Mouse (Mus musculus): ENCODE measurements around the gene S100a2.

The S100a2 gene

GRCm38 (mm10) chr3:90596810-90597209, 6.8 kb downstream of the S100a2 start:
- DNase-seq (ENCODE audit: low spot score), result no peak

GRCm38 (mm10) chr3:90597736-90598135, 7.7 kb downstream of the S100a2 start:
- DNase-seq (ENCODE audit: low spot score), result no peak

- DNase-seq (ENCODE audit: low spot score), result no peak
These were observed 8.2 kb downstream of the S100a2 start for GRCm38 (mm10) chr3:90598212-90598611.

DNA sequence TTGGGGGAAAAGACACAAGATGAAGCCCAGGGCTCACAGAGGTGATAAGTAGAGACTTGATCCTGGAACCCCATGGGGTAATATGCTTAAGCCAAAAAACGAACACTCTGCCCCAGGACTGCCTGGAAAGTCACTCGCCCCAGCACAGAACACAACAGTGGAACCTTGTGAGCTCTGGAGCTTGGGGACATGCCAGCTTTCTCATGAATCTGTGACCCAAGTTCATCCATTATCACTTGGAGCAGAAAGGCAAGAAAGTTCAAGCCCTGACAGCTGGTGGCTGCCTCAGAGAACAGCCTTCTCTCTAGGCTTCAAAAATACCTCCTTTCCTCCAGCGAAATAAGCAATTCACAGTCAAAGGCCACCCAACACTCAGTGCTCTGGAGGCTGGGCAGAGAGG, 9.4 kb downstream of the S100a2 start:
- no peak for DNase-seq (ENCODE audit: low spot score)

DNA sequence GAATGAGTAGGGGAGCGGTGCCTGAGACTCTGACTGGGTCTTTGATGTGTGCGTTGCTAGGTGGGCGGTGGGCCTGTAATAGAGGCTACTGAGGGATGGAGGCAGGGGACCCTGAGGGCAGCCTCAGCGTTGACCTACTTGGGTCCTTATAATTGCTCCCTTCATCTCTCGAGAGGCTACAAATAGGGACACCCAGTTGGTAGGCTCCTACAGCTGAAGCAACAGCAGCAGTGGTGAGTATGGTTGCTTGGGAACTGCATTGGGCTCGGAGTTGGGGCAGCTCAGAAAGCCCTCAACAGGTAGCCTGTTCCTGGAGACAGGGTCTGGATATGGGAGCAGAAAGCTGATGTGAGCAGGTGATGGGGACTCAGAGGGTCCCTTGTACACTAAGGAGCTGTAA, 10.0 kb downstream of the S100a2 start:
- no peak for DNase-seq (ENCODE audit: low spot score)

- no peak for DNase-seq (ENCODE audit: low spot score)
These were observed 10.6 kb downstream of the S100a2 start for GRCm38 (mm10) chr3:90600458-90601195.

DNA sequence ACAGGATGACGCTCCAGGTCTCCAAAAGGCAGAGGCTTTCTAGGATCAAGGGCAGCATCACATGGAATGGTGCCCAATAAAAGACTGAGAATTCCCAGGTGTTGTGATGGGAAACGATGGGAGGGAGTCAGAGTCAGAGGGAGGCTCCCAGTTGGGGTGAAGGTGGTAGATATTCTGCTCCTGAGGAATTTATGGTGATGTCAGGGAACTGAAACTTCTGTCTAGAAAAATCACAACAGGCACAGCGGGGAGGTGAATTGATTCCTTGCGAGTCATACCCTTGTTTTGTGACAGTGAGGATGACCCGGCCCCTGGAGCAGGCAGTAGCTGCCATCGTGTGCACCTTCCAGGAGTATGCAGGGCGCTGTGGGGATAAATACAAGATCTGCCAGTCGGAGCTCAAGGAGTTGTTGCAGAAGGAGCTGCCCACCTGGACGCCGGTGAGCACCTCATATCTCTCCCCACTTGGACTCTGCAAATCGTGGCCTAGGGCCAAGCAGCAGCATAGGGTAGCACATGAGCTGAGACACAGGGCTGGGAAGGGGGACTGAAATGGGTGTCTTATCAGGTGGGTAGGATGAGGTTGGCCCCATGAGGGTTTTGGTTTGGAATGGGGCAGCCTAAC, 11.6 kb downstream of the S100a2 start, which contains the start of gene Gm42674:
Gene Gm42674 (plus strand): TSS at position 419 of the 625 bp plus-strand sequence.
- DNase-seq (ENCODE audit: low spot score), result no peak

- DNase-seq (ENCODE audit: low spot score), result no peak
These were observed 13.6 kb downstream of the S100a2 start, which contains the start of gene S100a4 for GRCm38 (mm10) chr3:90603623-90604022. Gene S100a4 (plus strand): TSS chr3:90603771.

GRCm38 (mm10) chr3:90604416-90604815, 14.4 kb downstream of the S100a2 start:
- DNase-seq (ENCODE audit: low spot score), result no peak

DNA sequence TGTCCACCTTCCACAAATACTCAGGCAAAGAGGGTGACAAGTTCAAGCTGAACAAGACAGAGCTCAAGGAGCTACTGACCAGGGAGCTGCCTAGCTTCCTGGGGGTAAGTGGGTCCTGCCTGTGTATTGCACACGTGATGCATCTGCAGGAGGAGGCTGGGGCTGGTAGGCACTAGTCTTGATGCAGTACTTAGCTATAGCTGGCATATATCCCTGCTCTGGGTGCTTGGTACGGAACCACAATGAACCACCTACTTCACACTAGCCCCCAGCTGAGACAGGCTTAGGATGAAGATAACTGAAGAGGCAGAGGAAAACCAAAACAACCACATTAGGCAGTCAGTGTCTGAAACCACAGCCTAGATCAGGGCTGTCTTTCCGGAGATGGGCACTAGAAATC, 15.0 kb downstream of the S100a2 start:
- DNase-seq (ENCODE audit: low spot score), result no peak

- no peak for DNase-seq (ENCODE audit: low spot score)
These were observed 15.7 kb downstream of the S100a2 start for GRCm38 (mm10) chr3:90605736-90606135.

DNA sequence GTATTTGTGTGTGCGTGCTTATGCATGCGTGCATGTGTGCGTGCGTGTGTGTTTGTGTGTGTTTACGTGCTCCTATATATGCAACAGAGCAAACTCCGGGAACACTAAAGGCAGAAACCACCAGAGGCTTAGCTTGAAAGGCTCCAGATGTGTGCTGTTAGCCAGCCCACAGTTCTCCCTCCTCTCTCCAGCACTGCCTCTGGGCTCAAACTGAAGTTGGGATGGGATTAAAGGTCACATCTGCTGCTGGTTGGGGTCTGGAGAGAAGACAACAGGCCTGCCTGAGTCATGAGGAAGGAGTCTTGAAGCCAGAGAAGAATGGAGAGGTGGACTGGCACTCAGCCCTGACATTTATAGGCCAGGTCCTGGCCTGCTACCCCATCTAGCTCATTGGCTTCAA, 16.1 kb downstream of the S100a2 start:
- DNase-seq (ENCODE audit: low spot score), result peak; percentile 75

GRCm38 (mm10) chr3:90607361-90607760, 17.3 kb downstream of the S100a2 start:
- DNase-seq (ENCODE audit: low spot score), result no peak

DNA sequence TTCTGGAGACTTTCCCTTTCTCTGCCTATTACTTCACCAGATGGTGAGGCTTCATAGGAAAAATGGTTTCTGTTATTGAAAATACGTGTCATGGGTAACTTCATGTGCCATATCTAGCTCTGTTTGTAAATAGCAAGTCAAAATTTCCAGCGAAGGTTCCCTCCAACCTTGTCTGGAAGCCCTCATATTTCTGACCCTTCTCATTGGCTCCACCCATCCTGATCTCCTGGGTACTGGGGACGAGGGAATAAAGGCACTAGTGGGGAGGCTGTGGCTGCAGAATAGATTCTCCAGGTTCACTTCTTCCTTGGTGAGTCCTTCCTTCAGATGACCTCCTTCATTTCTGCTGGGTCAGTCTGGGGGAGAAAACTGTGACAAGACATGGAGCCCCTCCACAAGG, 18.2 kb downstream of the S100a2 start, which contains the start of gene S100a5:
Gene S100a5 (plus strand): TSS at position 301 of the 400 bp plus-strand sequence.
- no peak for DNase-seq (ENCODE audit: low spot score)

DNA sequence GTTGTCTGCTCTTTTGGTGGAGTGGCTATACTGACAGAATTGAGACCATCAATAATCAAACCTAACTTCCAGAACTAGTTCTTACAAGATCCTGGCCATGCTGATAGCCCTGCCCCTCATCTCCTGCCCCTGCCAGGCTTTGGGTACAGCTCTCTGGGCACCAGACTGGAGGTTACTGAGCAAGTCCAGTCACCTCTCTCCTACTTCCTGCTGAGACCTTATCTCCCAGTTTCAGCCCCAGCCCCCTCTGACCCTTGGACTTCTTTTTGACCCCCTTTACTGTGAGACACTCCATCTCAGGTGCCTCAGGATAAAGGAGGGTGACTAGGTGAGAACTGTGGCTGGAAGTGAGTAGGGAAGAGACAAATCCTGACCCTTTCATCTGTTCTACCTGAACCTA, 19.1 kb downstream of the S100a2 start:
- DNase-seq (ENCODE audit: low spot score), result no peak

- DNase-seq (ENCODE audit: low spot score), result no peak
These were observed 21.4 kb downstream of the S100a2 start for GRCm38 (mm10) chr3:90611494-90611893.

DNA sequence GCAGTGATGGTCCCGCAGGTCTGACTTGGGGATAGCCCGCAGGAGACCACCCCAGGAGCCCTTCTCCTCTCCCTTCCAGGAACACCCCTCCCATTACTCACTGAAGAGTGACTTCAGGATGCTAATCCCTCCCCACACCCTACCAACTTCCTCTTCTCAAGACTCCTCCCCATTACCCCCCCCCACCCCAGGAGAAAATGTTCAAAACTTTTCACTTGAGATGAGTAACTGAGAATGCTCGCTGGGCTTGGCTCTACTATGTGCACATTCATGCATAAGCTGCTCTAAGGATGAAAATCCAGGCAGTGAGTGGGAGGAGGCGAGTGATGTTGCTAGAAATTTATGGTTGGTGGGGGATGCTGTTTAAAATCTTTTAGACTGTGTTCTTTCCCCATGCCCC, 22.0 kb downstream of the S100a2 start:
- DNase-seq (ENCODE audit: low spot score), result no peak

GRCm38 (mm10) chr3:90612728-90613291, 22.8 kb downstream of the S100a2 start, which contains the start of gene S100a6:
Gene S100a6 (plus strand): TSS chr3:90612882.
- peak; percentile 91 for DNase-seq (ENCODE audit: low spot score)

DNA sequence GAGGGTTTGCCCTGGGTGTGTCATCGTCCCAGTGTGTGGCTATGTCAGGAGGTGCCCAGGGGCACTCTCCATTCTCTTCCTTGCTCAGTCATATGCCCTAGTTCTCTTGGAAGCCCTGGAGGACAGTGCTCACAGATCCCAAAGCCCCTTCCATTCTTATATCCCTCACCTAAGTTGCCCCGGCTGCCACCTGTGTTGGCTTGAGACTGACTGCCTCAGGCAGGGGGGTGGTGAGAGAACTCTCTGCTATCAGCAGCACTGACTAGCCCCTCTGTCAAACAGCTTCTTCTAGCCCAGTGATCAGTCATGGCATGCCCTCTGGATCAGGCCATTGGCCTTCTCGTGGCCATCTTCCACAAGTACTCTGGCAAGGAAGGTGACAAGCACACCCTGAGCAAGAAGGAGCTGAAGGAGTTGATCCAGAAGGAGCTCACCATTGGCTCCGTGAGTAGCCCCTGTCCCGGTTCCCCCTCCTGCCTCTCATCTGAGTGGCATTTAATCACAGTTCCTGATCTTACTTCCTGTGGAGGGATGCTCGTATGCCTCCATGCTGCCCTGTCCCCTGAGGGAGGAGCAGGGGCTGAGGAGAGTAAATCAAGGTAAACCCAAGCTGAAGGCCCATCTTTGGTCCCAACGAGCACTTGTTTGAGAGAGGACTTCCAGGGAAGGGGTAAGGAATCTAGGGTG, 23.6 kb downstream of the S100a2 start:
- DNase-seq (ENCODE audit: low spot score), result no peak

DNA sequence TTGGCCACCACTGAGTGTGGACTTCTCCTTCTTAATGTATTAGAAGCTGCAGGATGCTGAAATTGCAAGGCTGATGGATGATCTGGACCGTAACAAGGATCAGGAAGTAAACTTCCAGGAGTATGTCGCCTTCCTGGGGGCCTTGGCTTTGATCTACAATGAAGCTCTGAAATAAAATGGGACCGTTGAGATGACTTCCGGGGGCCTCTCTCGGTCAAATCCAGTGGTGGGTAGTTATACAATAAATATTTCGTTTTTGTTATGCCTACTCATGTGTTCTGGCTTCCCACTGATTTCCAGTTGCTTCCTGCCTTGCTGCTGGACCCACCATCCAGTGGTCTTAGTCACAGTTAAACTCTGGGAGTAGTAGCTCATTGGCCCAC, 24.1 kb downstream of the S100a2 start:
- DNase-seq (ENCODE audit: low spot score), result no peak

DNA sequence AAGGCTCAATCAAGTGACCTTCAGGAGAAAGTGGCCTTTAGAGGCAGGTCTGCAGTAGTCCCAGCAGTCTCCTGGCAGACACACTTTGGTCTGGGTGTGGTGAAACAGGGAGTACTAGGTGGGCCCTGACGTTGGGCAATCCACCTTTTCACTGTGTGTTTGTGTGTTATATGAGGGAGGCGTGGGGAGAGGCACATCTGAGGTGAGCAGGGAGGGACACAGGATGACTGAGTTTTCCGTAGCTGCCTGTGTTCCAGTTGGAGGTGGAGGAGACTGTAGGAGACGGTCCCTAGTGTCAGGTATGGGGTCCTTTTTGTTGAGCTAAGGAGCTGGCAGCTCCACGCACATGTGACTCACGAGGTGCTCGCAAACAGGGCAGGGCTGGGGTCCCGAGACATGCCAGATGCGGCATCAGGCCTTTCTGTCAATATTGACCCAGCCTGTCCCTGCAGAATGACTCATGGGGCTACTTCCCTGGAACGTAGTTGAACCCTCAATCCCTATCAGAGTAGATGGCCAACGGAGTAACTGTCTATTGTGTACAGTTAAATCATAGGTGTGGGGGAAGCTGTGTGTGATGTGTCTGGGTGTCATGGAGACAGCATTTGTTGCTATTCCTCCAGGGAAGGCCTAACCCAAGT, 24.7 kb downstream of the S100a2 start:
- DNase-seq (ENCODE audit: low spot score), result no peak

GRCm38 (mm10) chr3:90615415-90615814, 25.4 kb downstream of the S100a2 start:
- peak; percentile 76 for DNase-seq (ENCODE audit: low spot score)

All from embryo, embryonic 10 days (tissue).